Mouse (Mus musculus) MEL (cell line): ENCODE results near the gene Usp54. TPM values are rescaled to one million over a fixed set of nuclear protein-coding genes. Genes with fewer than 3 reads are reported as not detected.

Source experiments
- DNase-seq: peaks from one replicate; pipeline ENCODE4 v3.0.0; 2011; ENCODE audit warnings: low read depth, low spot score
- H3K27ac ChIP-seq: 2 replicates; pipeline ENCODE4 v1.5.1; 2012; ENCODE audit warnings: low read depth, mild to moderate bottlenecking, control low read depth, low read length, moderate library complexity; ENCODE audit not compliant: control insufficient read depth
- H3K27me3 ChIP-seq, 2 experiments: fragments of 150-350 bp in 1 of 2; sonication (generic) in 1 of 2; 2 replicates each; pipeline ENCODE4 v1.6.1; 2012; ENCODE audit warnings: low read length in 2 of 2, mild to moderate bottlenecking in 2 of 2, improper control_type of control experiment in 1 of 2, moderate library complexity in 1 of 2; ENCODE audit not compliant: insufficient read depth in 2 of 2, control insufficient read depth in 1 of 2
- H3K36me3 ChIP-seq, 2 experiments: 2 replicates each; pipeline ENCODE4 v1.6.1; 2012 to 2014; ENCODE audit warnings: low read length in 2 of 2, improper control_type of control experiment in 1 of 2, inconsistent platforms in 1 of 2, mild to moderate bottlenecking in 1 of 2; ENCODE audit not compliant: insufficient read depth in 2 of 2, control insufficient read depth in 1 of 2
- H3K4me1 ChIP-seq, 2 experiments: fragments of 150-350 bp in 1 of 2; sonication (generic) in 1 of 2; 2 replicates each; pipeline ENCODE4 v1.6.1; 2012; ENCODE audit warnings: low read length in 2 of 2, improper control_type of control experiment in 1 of 2, mild to moderate bottlenecking in 1 of 2; ENCODE audit not compliant: insufficient read depth in 2 of 2, control insufficient read depth in 1 of 2
- H3K4me3 ChIP-seq, 2 experiments: fragments of 150-350 bp in 1 of 2; sonication (generic) in 1 of 2; 2 replicates each; pipeline ENCODE4 v1.5.1; 2012; ENCODE audit warnings: low read depth in 2 of 2, low read length in 2 of 2, mild to moderate bottlenecking in 2 of 2, moderate library complexity in 2 of 2, control low read depth in 1 of 2, improper control_type of control experiment in 1 of 2; ENCODE audit not compliant: control insufficient read depth in 1 of 2, insufficient read depth in 1 of 2
- H3K79me2 ChIP-seq: 2 replicates; pipeline ENCODE4 v1.6.1; 2012; ENCODE audit warnings: mild to moderate bottlenecking, low read length, moderate library complexity; ENCODE audit not compliant: control insufficient read depth, poor library complexity, insufficient read depth
- H3K9ac ChIP-seq: 2 replicates; pipeline ENCODE4 v1.6.1; 2012; ENCODE audit warnings: low read depth, mild to moderate bottlenecking, control low read depth, low read length, moderate library complexity; ENCODE audit not compliant: control insufficient read depth, poor library complexity, severe bottlenecking
- H3K9me3 ChIP-seq: fragments of 150-350 bp; sonication (generic); replicated peaks from 2 replicates; pipeline ENCODE4 v1.6.1; 2012; ENCODE audit warnings: mild to moderate bottlenecking, low read length, improper control_type of control experiment, moderate library complexity; ENCODE audit not compliant: insufficient read depth
- CHD1 ChIP-seq: IDR thresholded peaks from 2 replicates; pipeline ENCODE4 v1.6.1; 2012; ENCODE audit warnings: low read depth, mild to moderate bottlenecking, inconsistent platforms, low read length, improper control_type of control experiment
- CTCF ChIP-seq, 3 experiments: IDR thresholded peaks in 2 of 3; conservative IDR thresholded peaks in 1 of 3; 2 replicates each; pipeline ENCODE4 v1.5.1; 2011 to 2012; ENCODE audit warnings: low read length in 3 of 3, low read depth in 2 of 3, mild to moderate bottlenecking in 2 of 3, improper control_type of control experiment in 1 of 3, inconsistent platforms in 1 of 3, mixed read lengths in 1 of 3, moderate library complexity in 1 of 3; ENCODE audit not compliant: control insufficient read depth in 1 of 3, insufficient read depth in 1 of 3, poor library complexity in 1 of 3, severe bottlenecking in 1 of 3
- EP300 ChIP-seq, 2 experiments: IDR thresholded peaks; 2 replicates each; pipeline ENCODE4 v1.6.1; 2011; ENCODE audit warnings: improper control_type of control experiment in 2 of 2, low read length in 2 of 2, low read depth in 1 of 2, mild to moderate bottlenecking in 1 of 2
- ETS1 ChIP-seq: IDR thresholded peaks from 2 replicates; pipeline ENCODE4 v1.6.1; 2012; ENCODE audit warnings: low read depth, mild to moderate bottlenecking, inconsistent platforms, low read length, improper control_type of control experiment, moderate library complexity
- GABPA ChIP-seq: IDR thresholded peaks from 2 replicates; pipeline ENCODE4 v1.6.1; 2012; ENCODE audit warnings: low read depth, mild to moderate bottlenecking, inconsistent platforms, low read length, improper control_type of control experiment, moderate library complexity
- HCFC1 ChIP-seq: IDR thresholded peaks from 2 replicates; pipeline ENCODE4 v1.6.1; 2012; ENCODE audit warnings: low read depth, mild to moderate bottlenecking, inconsistent platforms, low read length, improper control_type of control experiment, moderate library complexity
- JUND ChIP-seq: IDR thresholded peaks from 2 replicates; pipeline ENCODE4 v1.6.1; 2011; ENCODE audit warnings: low read depth, mild to moderate bottlenecking, improper control_type of control experiment, low read length
- MAFK ChIP-seq: IDR thresholded peaks from 2 replicates; pipeline ENCODE4 v1.6.1; 2011; ENCODE audit warnings: low read depth, mild to moderate bottlenecking, low read length, improper control_type of control experiment, borderline replicate concordance
- MAX ChIP-seq: IDR thresholded peaks from 2 replicates; pipeline ENCODE4 v1.6.1; 2011; ENCODE audit warnings: low read length, improper control_type of control experiment
- MEF2A ChIP-seq: IDR thresholded peaks from 2 replicates; pipeline ENCODE4 v1.6.1; 2014; ENCODE audit warnings: low read depth, mild to moderate bottlenecking, inconsistent platforms, low read length, improper control_type of control experiment; ENCODE audit not compliant: poor library complexity, insufficient replicate concordance, severe bottlenecking; ENCODE audit errors: extremely low read depth
- MYC ChIP-seq: IDR thresholded peaks from 2 replicates; pipeline ENCODE4 v1.6.1; 2011; ENCODE audit warnings: low read depth, mild to moderate bottlenecking, low read length, improper control_type of control experiment, moderate library complexity
- POLR2AphosphoS2 ChIP-seq: IDR thresholded peaks from 2 replicates; pipeline ENCODE4 v1.6.1; 2011; ENCODE audit warnings: low read length, improper control_type of control experiment
- RAD21 ChIP-seq: IDR thresholded peaks from 2 replicates; pipeline ENCODE4 v1.6.1; 2011; ENCODE audit warnings: mild to moderate bottlenecking, low read depth, low read length, improper control_type of control experiment
- RCOR1 ChIP-seq: IDR thresholded peaks from 2 replicates; pipeline ENCODE4 v1.6.1; 2012; ENCODE audit warnings: low read depth, mild to moderate bottlenecking, inconsistent platforms, low read length, improper control_type of control experiment
- SIN3A ChIP-seq: IDR thresholded peaks from 2 replicates; pipeline ENCODE4 v1.6.1; 2012; ENCODE audit warnings: low read length, improper control_type of control experiment, inconsistent platforms
- SMC3 ChIP-seq: IDR thresholded peaks from 2 replicates; pipeline ENCODE4 v1.6.1; 2011; ENCODE audit warnings: low read depth, low read length, improper control_type of control experiment
- TAL1 ChIP-seq: IDR thresholded peaks from 2 replicates; pipeline ENCODE4 v1.6.1; 2012; ENCODE audit warnings: mild to moderate bottlenecking, inconsistent platforms, low read length, moderate library complexity, mixed read lengths
- TCF12 ChIP-seq: IDR thresholded peaks from 2 replicates; pipeline ENCODE4 v1.6.1; 2014; ENCODE audit warnings: low read depth, mild to moderate bottlenecking, inconsistent platforms, low read length, improper control_type of control experiment, moderate library complexity
- UBTF ChIP-seq: IDR thresholded peaks from 2 replicates; pipeline ENCODE4 v1.6.1; 2012; ENCODE audit warnings: low read depth, mild to moderate bottlenecking, inconsistent platforms, low read length, improper control_type of control experiment, moderate library complexity, borderline replicate concordance; ENCODE audit not compliant: insufficient read depth
- USF2 ChIP-seq, 2 experiments: IDR thresholded peaks; 2 replicates each; pipeline ENCODE4 v1.6.1; 2011 to 2012; ENCODE audit warnings: improper control_type of control experiment in 2 of 2, low read length in 2 of 2, borderline replicate concordance in 1 of 2, inconsistent platforms in 1 of 2, low read depth in 1 of 2, mild to moderate bottlenecking in 1 of 2; ENCODE audit not compliant: insufficient read depth in 1 of 2
- ZMIZ1 ChIP-seq: IDR thresholded peaks from 2 replicates; pipeline ENCODE4 v1.6.1; 2012; ENCODE audit warnings: low read depth, mild to moderate bottlenecking, inconsistent platforms, low read length, improper control_type of control experiment, moderate library complexity
- polyA plus RNA-seq, 2 experiments: library from polyadenylated mRNA; stranded (reverse) in 1 of 2; unstranded in 1 of 2; fragments of >175 nt in 1 of 2; fragments of >200 nt in 1 of 2; gene quantifications; 2 replicates each; pipeline versions ENCODE4 v1.2.1 to v1.2.4; 2012; ENCODE audit warnings: low replicate concordance in 2 of 2, low read depth in 1 of 2; ENCODE audit not compliant: insufficient read length in 2 of 2, insufficient read depth in 1 of 2, missing spikeins in 1 of 2
- total RNA-seq: library from RNA; depleted of rRNA; stranded (reverse); fragments of 300-350 nt; gene quantifications from 2 replicates; pipeline ENCODE4 v1.2.3, GENCODE M21; 2012

The Usp54 gene
- total and polyA plus RNA-seq, 3 experiments, result 1.5 to 2.6 TPM; not detected in 1

DNA sequence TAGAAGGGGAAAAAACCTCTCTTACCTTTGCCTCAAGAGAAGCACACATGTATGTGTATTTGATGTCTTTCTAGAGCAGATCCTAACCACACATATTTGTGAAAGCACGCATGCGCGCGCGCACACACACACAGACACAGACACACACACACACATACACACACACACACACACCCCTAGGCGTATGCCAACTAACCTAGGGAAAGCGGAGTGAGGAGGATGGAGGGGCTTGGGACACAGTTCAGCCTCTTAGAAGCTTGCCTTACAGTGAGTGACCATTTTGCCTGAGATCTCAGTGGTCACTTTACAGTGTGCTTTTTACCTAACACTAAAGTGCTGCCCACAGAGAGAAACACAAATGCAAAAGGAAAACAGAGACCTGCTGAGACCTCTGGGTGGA, 18.8 kb upstream of the Usp54 start:
- no peaks in the 10 kb centered on the region for H3K9me3 ChIP-seq
- no peaks in the 10 kb centered on the region for H3K36me3 ChIP-seq
- peaks cover 0 to 12% of the 10 kb centered on the region in 2 experiments; a peak in 1 of 4 replicates for H3K27me3 ChIP-seq
- peaks cover 0 to 15% of the 10 kb centered on the region in 2 experiments; a peak in 2 of 4 replicates for H3K4me1 ChIP-seq
- H3K79me2 ChIP-seq, result no peaks in the 10 kb centered on the region
- DNase-seq, result no peak
- H3K27ac ChIP-seq, result no peak overlapping the region
- no peak for TF ChIP-seq MAFK
- TF ChIP-seq POLR2AphosphoS2, result no peak
- TF ChIP-seq SMC3, result no peak
- TF ChIP-seq TCF12, result no peak
- no peak for TF ChIP-seq SIN3A
- no peak for TF ChIP-seq CTCF (IDR thresholded peaks at IDR 0.05 in 2 of 3, conservative IDR thresholded peaks at IDR 0.05 in 1 of 3; ENCODE audit: control insufficient read depth in 1 of 3, insufficient read depth in 1 of 3, low read depth in 2 of 3, low read length in 3 of 3, poor library complexity in 1 of 3, severe bottlenecking in 1 of 3)
- no peak for TF ChIP-seq HCFC1
- TF ChIP-seq JUND, result no peak
- no peak for TF ChIP-seq RCOR1
- TF ChIP-seq UBTF, result no peak
- TF ChIP-seq CHD1, result no peak
- no peak for TF ChIP-seq MAX
- TF ChIP-seq RAD21, result no peak
- TF ChIP-seq MEF2A, result no peak
- TF ChIP-seq EP300 (IDR thresholded peaks at IDR 0.05; ENCODE audit: low read depth in 1 of 2, low read length in 2 of 2), result no peak
- TF ChIP-seq GABPA, result no peak
- TF ChIP-seq TAL1, result no peak
- TF ChIP-seq MYC, result no peak
- no peak for TF ChIP-seq USF2 (IDR thresholded peaks at IDR 0.05; ENCODE audit: borderline replicate concordance in 1 of 2, insufficient read depth in 1 of 2, low read depth in 1 of 2, low read length in 2 of 2)
- H3K4me3 ChIP-seq, result no peak overlapping the region
- H3K9ac ChIP-seq, result no peak overlapping the region

DNA sequence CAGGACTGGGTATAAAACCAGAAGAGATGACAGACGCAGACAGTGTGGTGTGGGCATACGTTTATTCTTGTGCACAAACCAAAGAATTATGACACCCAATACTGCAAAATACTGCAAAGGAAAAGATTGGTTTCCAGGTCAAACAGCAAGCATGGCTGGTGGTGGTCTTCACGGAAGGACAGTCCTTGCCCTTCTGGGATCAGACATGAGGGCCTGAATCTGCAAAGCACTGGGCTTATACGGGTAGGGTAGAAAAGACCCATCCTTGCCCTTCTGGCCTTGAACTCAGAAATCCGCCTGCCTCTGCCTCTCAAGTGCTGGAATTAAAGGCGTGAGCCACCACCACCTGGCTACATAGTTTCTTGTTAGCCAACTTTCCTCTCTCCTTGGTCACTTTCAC, 18.0 kb upstream of the Usp54 start:
- H3K36me3 ChIP-seq, result peaks cover 0 to 3% of the 10 kb centered on the region in 2 experiments; a peak in 1 of 4 replicates
- peaks cover 0 to 15% of the 10 kb centered on the region in 2 experiments; a peak in 2 of 4 replicates for H3K4me1 ChIP-seq
- no peaks in the 10 kb centered on the region for H3K9me3 ChIP-seq
- no peak overlapping the region for H3K4me3 ChIP-seq
- no peak overlapping the region for H3K27ac ChIP-seq
- no peak for DNase-seq
- H3K27me3 ChIP-seq, result peaks cover 0 to 8% of the 10 kb centered on the region in 2 experiments; a peak in 1 of 4 replicates
- H3K79me2 ChIP-seq, result no peaks in the 10 kb centered on the region
- TF ChIP-seq POLR2AphosphoS2 (no peak), ETS1 (no peak), ZMIZ1 (no peak), RAD21 (no peak)
- no peak overlapping the region for H3K9ac ChIP-seq
